Mouse (Mus musculus): ENCODE measurements around the gene Pde1a.

The Pde1a gene

GRCm38 (mm10) chr2:79815708-79816484 lies 313.4 kb downstream of the Pde1a start:
- no peak for DNase-seq (ENCODE audit: low spot score)

- DNase-seq (ENCODE audit: low spot score) = no peak
These were observed 330.6 kb downstream of the Pde1a start for GRCm38 (mm10) chr2:79798627-79799026.

GRCm38 (mm10) chr2:79797444-79797843 lies 331.8 kb downstream of the Pde1a start:
- no peak for DNase-seq (ENCODE audit: low spot score)

- DNase-seq (ENCODE audit: low spot score) = no peak
These were observed 336.1 kb downstream of the Pde1a start for GRCm38 (mm10) chr2:79793186-79793585.

- DNase-seq (ENCODE audit: low spot score) = no peak
These were observed 342.8 kb downstream of the Pde1a start for GRCm38 (mm10) chr2:79786467-79786866.

- no peak for DNase-seq (ENCODE audit: low spot score)
These were observed 343.6 kb downstream of the Pde1a start for GRCm38 (mm10) chr2:79785541-79786134.

Data from c-Kit-positive CD71-positive TER-119-positive erythroid progenitor cells, embryonic 14.5 days (primary cell).